Mouse (Mus musculus): ENCODE measurements around the gene Cdk5r1. TPM values are rescaled to one million over a fixed set of nuclear protein-coding genes. Genes with fewer than 3 reads are reported as not detected.

The Cdk5r1 gene
- polyA plus RNA-seq, 1 experiment from 2014 or later: 20.9 TPM

DNA sequence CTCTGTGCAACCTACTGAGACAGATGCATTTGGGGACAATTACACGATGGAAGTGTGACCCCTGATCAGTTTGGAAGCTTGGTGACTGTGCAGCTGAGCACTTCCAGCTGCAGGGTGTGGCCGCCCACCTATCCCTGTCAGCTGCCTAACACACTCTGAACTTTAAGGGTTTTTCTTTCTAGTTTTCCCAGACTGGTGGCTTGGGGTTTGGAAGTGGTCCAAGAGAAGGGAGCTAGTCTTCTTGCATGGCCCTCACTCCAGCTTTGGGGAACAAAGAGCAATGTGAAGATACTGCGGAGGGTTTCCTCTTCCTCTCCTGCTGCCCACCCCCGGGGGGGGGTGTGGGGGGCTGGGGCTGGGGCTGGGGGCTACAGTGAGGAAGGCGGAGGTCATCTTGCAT is 2.6 kb downstream of the Cdk5r1 start:
- H3K9ac ChIP-seq (ENCODE audit: low read length): peak overlapping the region; percentile 84
- no peaks in the 10 kb centered on the region for H3K9me3 ChIP-seq (ENCODE audit: control insufficient read depth, low read length)
- peak overlapping the region; percentile 67 for H3K4me3 ChIP-seq (ENCODE audit: low read depth, low read length)
- peak overlapping the region; percentile 96 for H3K4me2 ChIP-seq (ENCODE audit: low read depth)
- peaks cover 7% of the 10 kb centered on the region; the same call in 1 of the 2 replicates for H3K27me3 ChIP-seq (ENCODE audit: control insufficient read depth, insufficient read depth, low read length)
- ATAC-seq (ENCODE audit: insufficient read depth, low FRiP score, low TSS enrichment) (no peak), DNase-seq (ENCODE audit: low spot score) (no peak)
- no peaks in the 10 kb centered on the region for H3K36me3 ChIP-seq (ENCODE audit: control insufficient read depth, insufficient read depth, low read length)
- H3K27ac ChIP-seq (ENCODE audit: low read depth, low read length): no peak overlapping the region
- WGBS: 74% methylated on average over 5 of the region's 5 CpGs
- H3K4me1 ChIP-seq (ENCODE audit: control insufficient read depth, insufficient read depth, low read length): peaks cover 15% of the 10 kb centered on the region

DNA sequence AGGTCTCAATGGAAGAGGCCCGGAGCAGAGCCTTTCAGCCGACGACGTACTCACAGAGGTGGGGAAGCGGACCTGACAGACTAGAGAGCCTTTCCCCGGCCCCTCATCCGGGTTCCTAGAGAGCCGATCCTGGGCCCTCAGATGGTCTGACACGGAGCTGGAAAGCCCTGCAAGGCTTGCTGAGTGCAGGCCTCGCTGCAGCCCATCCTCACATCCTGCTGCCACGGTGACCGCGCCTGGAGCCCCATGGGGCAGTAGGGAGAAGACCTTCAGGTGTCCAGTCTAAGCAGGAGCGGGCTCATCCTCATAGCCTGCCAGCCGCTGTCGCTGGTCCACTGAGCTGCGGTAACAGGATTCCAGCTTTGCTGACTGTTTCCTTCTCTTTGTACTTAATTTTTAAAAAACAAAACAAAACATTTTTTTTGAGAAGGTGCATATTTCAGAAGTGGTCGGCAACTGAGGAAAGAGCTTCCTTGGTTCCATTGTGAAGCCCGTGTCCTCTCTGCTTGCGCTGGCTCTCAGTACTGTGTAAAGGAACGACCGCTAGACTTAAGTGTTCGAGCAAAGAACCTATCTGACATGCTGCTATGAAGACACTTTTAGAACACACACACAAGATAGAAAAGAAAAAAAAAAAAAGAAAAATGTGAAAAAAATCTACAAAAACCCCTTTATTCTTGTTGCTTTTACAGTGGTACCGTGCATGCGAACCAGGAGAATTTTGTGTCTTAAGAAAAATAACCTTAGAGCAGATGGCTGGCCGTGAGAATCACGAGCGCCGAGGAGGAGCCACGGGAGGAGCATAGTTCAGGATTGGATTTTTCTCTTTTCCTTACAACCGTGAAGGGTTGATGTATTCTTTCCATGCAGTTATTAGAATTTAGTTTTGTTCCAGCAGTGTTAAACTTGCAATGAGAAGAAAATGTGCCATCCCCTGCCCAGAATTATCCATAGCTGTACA is 3.4 kb downstream of the Cdk5r1 start:
- Histone ChIP-seq H3K36me3 (ENCODE audit: control insufficient read depth, insufficient read depth, low read length) (no peaks in the 10 kb centered on the region), H3K4me2 (ENCODE audit: low read depth) (peak overlapping the region; percentile 96), H3K9me3 (ENCODE audit: control insufficient read depth, low read length) (no peaks in the 10 kb centered on the region), H3K4me3 (ENCODE audit: low read depth, low read length) (peak overlapping the region; percentile 67), H3K4me1 (ENCODE audit: control insufficient read depth, insufficient read depth, low read length) (peaks cover 15% of the 10 kb centered on the region), H3K27ac (ENCODE audit: low read depth, low read length) (no peak overlapping the region), H3K27me3 (ENCODE audit: control insufficient read depth, insufficient read depth, low read length) (peaks cover 7% of the 10 kb centered on the region; the same call in 1 of the 2 replicates), H3K9ac (ENCODE audit: low read length) (peak overlapping the region; percentile 84)
- DNase-seq (ENCODE audit: low spot score): no peak
- no peak for ATAC-seq (ENCODE audit: insufficient read depth, low FRiP score, low TSS enrichment)
- WGBS: 81% methylated on average over 31 of the region's 31 CpGs

DNA sequence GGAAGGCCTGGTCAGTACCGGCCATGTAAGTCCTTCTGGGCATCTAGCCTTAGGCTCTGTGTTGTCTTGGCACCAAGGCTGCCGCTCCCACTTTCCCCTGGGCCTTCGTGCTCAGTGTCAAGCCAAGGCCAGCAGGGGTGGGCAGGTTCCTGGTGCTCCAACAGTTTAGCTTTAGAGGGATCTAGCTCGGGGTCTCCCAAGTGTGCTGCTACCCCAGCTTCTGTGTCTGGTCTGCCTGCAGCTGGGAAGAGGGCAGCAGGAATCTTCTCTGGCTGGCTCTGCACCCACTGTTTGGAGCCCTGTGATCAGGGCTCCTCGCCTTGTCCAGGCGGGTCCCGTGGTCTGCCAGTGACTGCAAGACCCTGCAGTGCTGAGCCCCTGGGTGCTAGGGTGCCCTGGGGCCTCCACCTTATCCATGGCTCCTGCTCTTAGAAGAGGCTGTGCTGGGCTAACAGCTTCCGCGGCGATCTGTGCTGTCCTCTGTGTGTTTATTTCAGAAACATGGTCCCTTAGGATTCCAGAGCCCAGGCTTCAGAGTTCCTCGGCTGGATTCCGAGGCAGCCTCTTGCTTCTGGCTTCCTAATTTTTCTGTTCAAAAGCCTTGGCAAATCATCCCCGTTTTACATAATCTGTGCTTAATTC is 4.7 kb downstream of the Cdk5r1 start:
- DNase-seq (ENCODE audit: low spot score): no peak
- Histone ChIP-seq H3K4me1 (ENCODE audit: control insufficient read depth, insufficient read depth, low read length) (peaks cover 13% of the 10 kb centered on the region), H3K27ac (ENCODE audit: low read depth, low read length) (no peak overlapping the region), H3K9me3 (ENCODE audit: control insufficient read depth, low read length) (no peaks in the 10 kb centered on the region), H3K27me3 (ENCODE audit: control insufficient read depth, insufficient read depth, low read length) (peaks cover 7% of the 10 kb centered on the region; the same call in 1 of the 2 replicates), H3K9ac (ENCODE audit: low read length) (no peak overlapping the region), H3K36me3 (ENCODE audit: control insufficient read depth, insufficient read depth, low read length) (no peaks in the 10 kb centered on the region), H3K4me3 (ENCODE audit: low read depth, low read length) (no peak overlapping the region), H3K4me2 (ENCODE audit: low read depth) (peak overlapping the region; percentile 13)
- no peak for ATAC-seq (ENCODE audit: insufficient read depth, low FRiP score, low TSS enrichment)
- 85% methylated on average over 13 of the region's 13 CpGs for WGBS

DNA sequence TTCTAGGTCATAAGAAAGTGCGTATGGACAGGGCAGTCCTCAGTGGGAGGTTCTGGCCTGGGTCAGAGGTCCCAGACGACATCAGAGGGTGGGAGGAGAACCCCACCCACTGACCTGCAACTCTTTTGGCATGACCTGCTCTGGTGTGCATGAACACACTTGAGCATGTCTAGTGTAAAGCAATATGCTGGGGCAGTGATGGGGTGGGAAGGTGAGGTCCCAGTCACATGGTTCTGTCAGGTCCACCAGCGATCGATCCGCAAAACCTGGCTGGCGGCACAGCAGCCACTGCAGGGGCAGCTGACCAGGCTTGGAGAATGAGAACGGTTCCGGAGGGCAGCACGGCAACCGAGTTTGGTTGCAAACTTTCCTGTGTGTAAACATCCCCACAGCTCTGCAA is 5.5 kb downstream of the Cdk5r1 start:
- no peak for DNase-seq (ENCODE audit: low spot score)
- Histone ChIP-seq H3K4me3 (ENCODE audit: low read depth, low read length) (no peak overlapping the region), H3K27me3 (ENCODE audit: control insufficient read depth, insufficient read depth, low read length) (peaks cover 7% of the 10 kb centered on the region; the same call in 1 of the 2 replicates), H3K36me3 (ENCODE audit: control insufficient read depth, insufficient read depth, low read length) (no peaks in the 10 kb centered on the region), H3K9ac (ENCODE audit: low read length) (no peak overlapping the region), H3K4me1 (ENCODE audit: control insufficient read depth, insufficient read depth, low read length) (peaks cover 13% of the 10 kb centered on the region), H3K4me2 (ENCODE audit: low read depth) (no peak overlapping the region), H3K27ac (ENCODE audit: low read depth, low read length) (no peak overlapping the region), H3K9me3 (ENCODE audit: control insufficient read depth, low read length) (no peaks in the 10 kb centered on the region)
- ATAC-seq (ENCODE audit: insufficient read depth, low FRiP score, low TSS enrichment): no peak
- WGBS: 83% methylated on average over 10 of the region's 10 CpGs

DNA sequence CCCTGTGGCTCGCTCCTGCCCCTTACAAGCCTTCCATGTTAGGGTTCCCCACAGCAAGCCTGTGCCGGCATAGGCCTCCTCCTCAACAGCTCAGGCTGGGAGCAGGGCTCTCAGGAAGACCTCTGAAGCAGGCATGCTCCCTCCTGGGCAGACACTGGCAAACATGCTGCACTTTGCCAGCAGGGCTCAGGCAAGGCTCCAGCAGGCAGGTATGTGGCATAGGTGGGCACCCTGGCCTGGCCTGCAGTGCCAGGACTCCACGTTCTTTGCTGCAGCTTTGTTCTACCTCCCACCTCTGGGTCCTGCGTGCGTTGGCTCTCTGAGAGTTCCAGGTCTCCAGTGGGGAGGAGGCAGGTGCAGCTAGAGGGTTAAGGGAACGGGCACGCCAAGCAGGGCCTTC is 6.1 kb downstream of the Cdk5r1 start:
- Histone ChIP-seq H3K27me3 (ENCODE audit: control insufficient read depth, insufficient read depth, low read length) (peaks cover 6% of the 10 kb centered on the region; the same call in 1 of the 2 replicates), H3K4me3 (ENCODE audit: low read depth, low read length) (no peak overlapping the region), H3K27ac (ENCODE audit: low read depth, low read length) (no peak overlapping the region), H3K36me3 (ENCODE audit: control insufficient read depth, insufficient read depth, low read length) (no peaks in the 10 kb centered on the region), H3K9me3 (ENCODE audit: control insufficient read depth, low read length) (no peaks in the 10 kb centered on the region), H3K4me2 (ENCODE audit: low read depth) (no peak overlapping the region), H3K4me1 (ENCODE audit: control insufficient read depth, insufficient read depth, low read length) (peaks cover 10% of the 10 kb centered on the region), H3K9ac (ENCODE audit: low read length) (no peak overlapping the region)
- WGBS: 79% methylated on average over 7 of the region's 7 CpGs
- DNase-seq (ENCODE audit: low spot score) (no peak), ATAC-seq (ENCODE audit: insufficient read depth, low FRiP score, low TSS enrichment) (no peak)

DNA sequence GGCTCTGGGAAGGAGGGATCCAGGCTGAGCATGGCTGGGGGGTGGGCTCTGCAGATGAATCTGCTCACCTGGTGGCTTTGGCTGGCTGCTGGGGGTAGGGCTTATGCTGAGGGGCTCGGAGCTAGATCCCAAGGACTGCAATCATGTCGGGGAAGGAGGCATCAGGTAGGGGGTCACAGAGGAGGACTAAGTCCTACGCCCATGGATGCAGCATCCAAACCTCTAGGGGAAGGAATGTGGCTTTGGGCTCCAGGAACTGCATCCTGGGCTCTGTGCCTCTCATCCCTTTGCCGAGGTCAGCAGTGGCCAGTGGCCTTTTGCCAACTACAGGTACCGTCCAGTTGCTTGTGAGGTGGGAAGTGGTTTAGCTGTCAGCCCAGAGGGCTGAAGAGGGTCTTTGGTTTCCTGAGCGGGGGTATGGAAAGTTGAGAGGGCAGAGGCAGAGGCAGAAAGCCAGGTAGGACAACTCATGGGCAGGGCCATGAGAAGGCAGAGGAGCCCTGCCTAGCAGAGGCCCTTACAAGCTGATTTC is 6.8 kb downstream of the Cdk5r1 start:
- ATAC-seq (ENCODE audit: insufficient read depth, low FRiP score, low TSS enrichment): no peak
- Histone ChIP-seq H3K4me3 (ENCODE audit: low read depth, low read length) (no peak overlapping the region), H3K36me3 (ENCODE audit: control insufficient read depth, insufficient read depth, low read length) (no peaks in the 10 kb centered on the region), H3K27ac (ENCODE audit: low read depth, low read length) (0 out of 2 replicates have a peak overlapping the region, but pooled peaks have one; percentile 6), H3K4me2 (ENCODE audit: low read depth) (no peak overlapping the region), H3K9me3 (ENCODE audit: control insufficient read depth, low read length) (no peaks in the 10 kb centered on the region), H3K27me3 (ENCODE audit: control insufficient read depth, insufficient read depth, low read length) (0 out of 2 replicates have a peak, but pooled peaks cover 2% of the 10 kb centered on the region), H3K4me1 (ENCODE audit: control insufficient read depth, insufficient read depth, low read length) (peaks cover 10% of the 10 kb centered on the region), H3K9ac (ENCODE audit: low read length) (peak overlapping the region; percentile 7; the same call in 1 of the 2 replicates)
- WGBS: 74% methylated on average over 6 of the region's 6 CpGs
- no peak for DNase-seq (ENCODE audit: low spot score)

DNA sequence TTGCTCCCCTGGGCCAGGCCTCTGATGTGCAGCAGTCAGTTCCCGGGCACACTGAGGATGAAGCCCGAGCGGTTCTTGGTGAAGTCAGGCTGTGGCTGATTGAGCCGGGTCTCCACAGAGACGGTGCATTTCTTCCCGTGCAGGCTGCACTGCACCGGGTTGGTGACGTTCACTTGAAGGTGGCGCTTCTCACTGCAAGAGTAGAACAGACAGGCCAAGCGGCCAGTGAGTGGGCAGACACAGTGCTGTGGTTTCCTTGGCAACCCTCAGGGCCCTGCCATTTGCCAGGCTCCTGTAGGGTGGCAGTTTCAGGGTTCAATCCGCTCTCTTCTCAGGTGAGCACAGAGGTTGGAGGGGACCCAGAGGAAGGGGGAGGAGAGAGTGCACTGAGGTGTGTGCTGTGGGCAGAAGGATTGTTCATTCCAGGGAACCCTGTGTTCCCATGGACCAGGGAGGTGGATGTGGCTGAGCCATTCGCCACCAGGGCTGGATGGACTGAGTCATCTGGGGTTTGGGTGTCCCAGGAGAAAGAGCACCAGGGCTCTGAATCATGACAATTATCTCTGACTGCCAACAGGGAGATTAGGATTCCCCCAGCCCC is 7.5 kb downstream of the Cdk5r1 start:
- no peak overlapping the region for H3K4me3 ChIP-seq (ENCODE audit: low read depth, low read length)
- DNase-seq (ENCODE audit: low spot score): peak; percentile 31
- H3K4me1 ChIP-seq (ENCODE audit: control insufficient read depth, insufficient read depth, low read length): peaks cover 14% of the 10 kb centered on the region
- WGBS: 44% methylated on average over 12 of the region's 12 CpGs
- H3K36me3 ChIP-seq (ENCODE audit: control insufficient read depth, insufficient read depth, low read length): no peaks in the 10 kb centered on the region
- H3K4me2 ChIP-seq (ENCODE audit: low read depth): no peak overlapping the region
- no peaks in the 10 kb centered on the region for H3K9me3 ChIP-seq (ENCODE audit: control insufficient read depth, low read length)
- no peaks in the 10 kb centered on the region for H3K27me3 ChIP-seq (ENCODE audit: control insufficient read depth, insufficient read depth, low read length)
- peak; percentile 54; the same call in 1 of the 2 replicates for ATAC-seq (ENCODE audit: insufficient read depth, low FRiP score, low TSS enrichment)
- H3K27ac ChIP-seq (ENCODE audit: low read depth, low read length): 0 out of 2 replicates have a peak overlapping the region, but pooled peaks have one; percentile 6
- H3K9ac ChIP-seq (ENCODE audit: low read length): peak overlapping the region; percentile 7; the same call in 1 of the 2 replicates

DNA sequence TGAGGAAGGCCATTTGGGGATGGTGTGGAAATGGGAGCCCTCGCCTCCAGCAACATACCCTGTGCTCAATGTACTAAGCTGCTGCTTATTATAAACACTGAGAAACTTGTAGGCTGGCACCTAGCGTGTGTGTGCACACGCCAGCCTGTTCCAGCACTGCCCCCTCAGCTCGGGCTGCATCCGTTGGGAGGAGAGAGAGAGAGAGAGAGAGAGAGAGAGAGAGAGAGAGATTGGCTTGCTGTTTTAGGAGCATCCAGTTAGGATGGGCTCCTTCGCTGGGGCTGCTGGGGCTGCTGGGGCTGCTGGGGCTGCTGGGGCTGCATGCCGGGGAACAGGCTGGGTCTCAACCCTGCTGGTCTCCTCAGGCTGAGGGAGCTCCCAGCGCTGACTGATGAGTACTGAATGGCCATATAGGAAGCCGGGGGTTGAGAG is 8.3 kb downstream of the Cdk5r1 start:
- H3K4me1 ChIP-seq (ENCODE audit: control insufficient read depth, insufficient read depth, low read length): peaks cover 14% of the 10 kb centered on the region
- DNase-seq (ENCODE audit: low spot score) (no peak), ATAC-seq (ENCODE audit: insufficient read depth, low FRiP score, low TSS enrichment) (no peak)
- H3K4me2 ChIP-seq (ENCODE audit: low read depth): no peak overlapping the region
- 78% methylated on average over 9 of the region's 9 CpGs for WGBS
- no peaks in the 10 kb centered on the region for H3K27me3 ChIP-seq (ENCODE audit: control insufficient read depth, insufficient read depth, low read length)
- H3K36me3 ChIP-seq (ENCODE audit: control insufficient read depth, insufficient read depth, low read length): no peaks in the 10 kb centered on the region
- no peak overlapping the region for H3K4me3 ChIP-seq (ENCODE audit: low read depth, low read length)
- H3K9ac ChIP-seq (ENCODE audit: low read length): no peak overlapping the region
- H3K27ac ChIP-seq (ENCODE audit: low read depth, low read length): no peak overlapping the region
- no peaks in the 10 kb centered on the region for H3K9me3 ChIP-seq (ENCODE audit: control insufficient read depth, low read length)
